Mouse (Mus musculus) embryonic facial prominence, embryonic 14.5 days (tissue): ENCODE results near the gene Tmem185b. TPM values are rescaled to one million over a fixed set of nuclear protein-coding genes. Genes with fewer than 3 reads are reported as not detected.

Experiments used
- ATAC-seq: fragments of 200-750 bp; cut with Nextera tagmentation; 2 replicates; pipeline ENCODE4 v1.8.0; 2017; ENCODE audit warnings: low read depth, moderate number of reproducible peaks, moderate TSS enrichment
- DNase-seq: peaks from one replicate; pipeline ENCODE4 v3.0.0-alpha.2; 2015; ENCODE audit warnings: low spot score
- H3K27ac ChIP-seq: fragments of 300-500 bp; sonication (generic); replicated peaks from 2 replicates; pipeline ENCODE4 v1.5.1; 2014; ENCODE audit warnings: low read depth, mild to moderate bottlenecking, low read length, moderate library complexity
- H3K27me3 ChIP-seq: fragments of 300-500 bp; sonication (generic); replicated peaks from 2 replicates; pipeline ENCODE4 v1.6.1; 2014; ENCODE audit warnings: low read length; ENCODE audit not compliant: control insufficient read depth, insufficient read depth
- H3K36me3 ChIP-seq: fragments of 300-500 bp; sonication (generic); 2 replicates; pipeline ENCODE4 v1.6.1; 2014; ENCODE audit warnings: low read length, mixed read lengths; ENCODE audit not compliant: control insufficient read depth, insufficient read depth
- H3K4me1 ChIP-seq: fragments of 300-500 bp; sonication (generic); 2 replicates; pipeline ENCODE4 v1.6.1; 2014; ENCODE audit warnings: antibody characterized with exemption, low read length; ENCODE audit not compliant: control insufficient read depth, insufficient read depth
- H3K4me2 ChIP-seq: fragments of 300-500 bp; sonication (generic); 2 replicates; pipeline ENCODE4 v1.6.1; 2014; ENCODE audit warnings: low read depth, mild to moderate bottlenecking, low read length, moderate library complexity, mixed read lengths
- H3K4me3 ChIP-seq: fragments of 300-500 bp; sonication (generic); 2 replicates; pipeline ENCODE4 v1.5.1; 2014; ENCODE audit warnings: low read depth, mild to moderate bottlenecking, low read length
- H3K9ac ChIP-seq: fragments of 300-500 bp; sonication (generic); 2 replicates; pipeline ENCODE4 v1.6.1; 2014; ENCODE audit warnings: low read depth, mild to moderate bottlenecking, low read length, moderate library complexity, mixed read lengths
- H3K9me3 ChIP-seq: fragments of 300-500 bp; sonication (generic); 2 replicates; pipeline ENCODE4 v1.6.1; 2016; ENCODE audit warnings: low read length; ENCODE audit not compliant: control insufficient read depth
- WGBS: fragments of 180-500 bp; shearing (Covaris S2); extraction: QIAGEN DNeasy Blood & Tissue Kit; methylation state at CpG from one replicate; pipeline ENCODE4 v1.1.7; 2014; 5-methylcytosine and 5-hydroxymethylcytosine counted together
- polyA plus RNA-seq: library from polyadenylated mRNA; unstranded; fragments of >200 nt; fragmentation: Nextera tagmentation; extraction: Ambion mirVana; gene quantifications from 2 replicates; pipeline ENCODE4 v1.2.1, GENCODE M21; 2014

The Tmem185b gene
- polyA plus RNA-seq, 1 experiment from 2014 or later = 25.3 TPM

GRCm38 (mm10) chr1:119498536-119499231 is 27.3 kb upstream of the Tmem185b start:
- Histone ChIP-seq H3K27ac (no peak overlapping the region), H3K27me3 (no peaks in the 10 kb centered on the region), H3K4me3 (no peak overlapping the region), H3K9me3 (no peaks in the 10 kb centered on the region), H3K9ac (no peak overlapping the region), H3K4me2 (no peak overlapping the region), H3K4me1 (peaks cover 12% of the 10 kb centered on the region), H3K36me3 (peaks cover 5% of the 10 kb centered on the region; the same call in 1 of the 2 replicates)
- 88% methylated on average over 9 of the region's 9 CpGs for WGBS
- no peak for ATAC-seq
- no peak for DNase-seq

GRCm38 (mm10) chr1:119499456-119499855 is 26.5 kb upstream of the Tmem185b start:
- Histone ChIP-seq H3K36me3 (peaks cover 5% of the 10 kb centered on the region; the same call in 1 of the 2 replicates), H3K4me3 (no peak overlapping the region), H3K9ac (no peak overlapping the region), H3K4me1 (peaks cover 13% of the 10 kb centered on the region), H3K9me3 (no peaks in the 10 kb centered on the region), H3K27ac (no peak overlapping the region), H3K27me3 (no peaks in the 10 kb centered on the region), H3K4me2 (no peak overlapping the region)
- WGBS = 92% methylated on average over 10 of the region's 10 CpGs
- ATAC-seq (no peak), DNase-seq (no peak)

GRCm38 (mm10) chr1:119501881-119502280 is 24.1 kb upstream of the Tmem185b start:
- DNase-seq = no peak
- Histone ChIP-seq H3K4me2 (no peak overlapping the region), H3K4me1 (peaks cover 19% of the 10 kb centered on the region), H3K27ac (no peak overlapping the region), H3K27me3 (no peaks in the 10 kb centered on the region), H3K4me3 (no peak overlapping the region), H3K9ac (no peak overlapping the region), H3K36me3 (peaks cover 5% of the 10 kb centered on the region; the same call in 1 of the 2 replicates), H3K9me3 (no peaks in the 10 kb centered on the region)
- ATAC-seq = no peak
- 80% methylated on average over 8 of the region's 8 CpGs for WGBS

GRCm38 (mm10) chr1:119502729-119503128 is 23.2 kb upstream of the Tmem185b start:
- Histone ChIP-seq H3K4me1 (peaks cover 19% of the 10 kb centered on the region), H3K27me3 (no peaks in the 10 kb centered on the region), H3K4me2 (peak overlapping the region; percentile 84), H3K9me3 (no peaks in the 10 kb centered on the region), H3K36me3 (peaks cover 5% of the 10 kb centered on the region; the same call in 1 of the 2 replicates), H3K4me3 (peak overlapping the region; percentile 78; the same call in 1 of the 2 replicates), H3K9ac (no peak overlapping the region), H3K27ac (no peak overlapping the region)
- DNase-seq = no peak
- WGBS = 89% methylated on average over 11 of the region's 11 CpGs
- ATAC-seq = no peak

GRCm38 (mm10) chr1:119503181-119503580 is 22.8 kb upstream of the Tmem185b start:
- Histone ChIP-seq H3K4me1 (peaks cover 19% of the 10 kb centered on the region), H3K4me3 (peak overlapping the region; percentile 78), H3K27ac (no peak overlapping the region), H3K4me2 (peak overlapping the region; percentile 84), H3K27me3 (no peaks in the 10 kb centered on the region), H3K9ac (peak overlapping the region; percentile 85; the same call in 1 of the 2 replicates), H3K9me3 (no peaks in the 10 kb centered on the region), H3K36me3 (peaks cover 5% of the 10 kb centered on the region; the same call in 1 of the 2 replicates)
- DNase-seq (no peak), ATAC-seq (no peak)
- 79% methylated on average over 3 of the region's 3 CpGs for WGBS

GRCm38 (mm10) chr1:119503808-119504207 is 22.2 kb upstream of the Tmem185b start:
- ATAC-seq = no peak
- WGBS = 16% methylated on average over 5 of the region's 5 CpGs

GRCm38 (mm10) chr1:119504260-119505062 is 21.5 kb upstream of the Tmem185b start, which contains the start of gene Ralb:
Ralb (minus strand) TSS chr1:119504794.
- Histone ChIP-seq H3K27me3 (no peaks in the 10 kb centered on the region), H3K4me2 (peak within 1 kb of the TSS; percentile 84), H3K36me3 (peaks cover 5% of the 10 kb centered on the region; the same call in 1 of the 2 replicates), H3K9ac (peak within 1 kb of the TSS; percentile 85), H3K27ac (peak within 1 kb of the TSS; percentile 53), H3K4me1 (peaks cover 19% of the 10 kb centered on the region), H3K9me3 (no peaks in the 10 kb centered on the region), H3K4me3 (peak within 1 kb of the TSS; percentile 78)
- ATAC-seq = peak; percentile 98
- peak; percentile 99 for DNase-seq
- 1% methylated on average over 38 of the region's 57 CpGs for WGBS

More at GRCm38 (mm10) chr1:119503808-119504207, 22.2 kb upstream of the Tmem185b start:
- H3K27ac ChIP-seq = no peak overlapping the region
- no peaks in the 10 kb centered on the region for H3K27me3 ChIP-seq
- peaks cover 5% of the 10 kb centered on the region; the same call in 1 of the 2 replicates for H3K36me3 ChIP-seq
- peaks cover 19% of the 10 kb centered on the region for H3K4me1 ChIP-seq
- no peaks in the 10 kb centered on the region for H3K9me3 ChIP-seq
- peak overlapping the region; percentile 78 for H3K4me3 ChIP-seq
- DNase-seq = no peak
- H3K9ac ChIP-seq = peak overlapping the region; percentile 85
- peak overlapping the region; percentile 84 for H3K4me2 ChIP-seq

GRCm38 (mm10) chr1:119505951-119506350 is 20.0 kb upstream of the Tmem185b start:
- 89% methylated on average over 3 of the region's 3 CpGs for WGBS
- no peak overlapping the region for H3K27ac ChIP-seq
- peaks cover 22% of the 10 kb centered on the region for H3K4me1 ChIP-seq
- no peak overlapping the region for H3K4me3 ChIP-seq
- no peak overlapping the region for H3K9ac ChIP-seq
- no peaks in the 10 kb centered on the region for H3K9me3 ChIP-seq
- DNase-seq (no peak), ATAC-seq (no peak)
- no peaks in the 10 kb centered on the region for H3K27me3 ChIP-seq
- 0 out of 2 replicates have a peak, but pooled peaks cover under 1% of the 10 kb centered on the region for H3K36me3 ChIP-seq
- no peak overlapping the region for H3K4me2 ChIP-seq
